Mouse (Mus musculus) MN1 (cell line): Measurements from ENCODE around the gene Azin2.
A peak's percentile ranks its signal among the peaks of the same experiment; 100 is the strongest.

Source experiments
- DNase-seq: peaks from one replicate; pipeline ENCODE4 v3.0.0-alpha.2; 2016; ENCODE audit warnings: low spot score

The Azin2 gene

GRCm38 (mm10) chr4:128896667-128897066 lies 65.6 kb downstream of the Azin2 start:
- DNase-seq, result no peak

GRCm38 (mm10) chr4:128895841-128896240 lies 66.4 kb downstream of the Azin2 start:
- DNase-seq, result no peak

GRCm38 (mm10) chr4:128894112-128894511 lies 68.1 kb downstream of the Azin2 start:
- DNase-seq, result no peak

GRCm38 (mm10) chr4:128892188-128892587 lies 70.1 kb downstream of the Azin2 start:
- DNase-seq, result no peak

- DNase-seq, result no peak
These were observed 70.5 kb downstream of the Azin2 start for GRCm38 (mm10) chr4:128891746-128892145.

- DNase-seq, result peak; percentile 51
These were observed 71.1 kb downstream of the Azin2 start for GRCm38 (mm10) chr4:128891157-128891556.

GRCm38 (mm10) chr4:128889752-128890630 lies 72.3 kb downstream of the Azin2 start:
- no peak for DNase-seq

GRCm38 (mm10) chr4:128888436-128888990 lies 73.7 kb downstream of the Azin2 start:
- DNase-seq, result no peak

- no peak for DNase-seq
These were observed 74.6 kb downstream of the Azin2 start for GRCm38 (mm10) chr4:128887641-128888091.

- no peak for DNase-seq
These were observed 75.2 kb downstream of the Azin2 start for GRCm38 (mm10) chr4:128887026-128887425.

GRCm38 (mm10) chr4:128886571-128886970 lies 75.7 kb downstream of the Azin2 start:
- no peak for DNase-seq

GRCm38 (mm10) chr4:128885540-128885939 lies 76.7 kb downstream of the Azin2 start:
- DNase-seq, result no peak

GRCm38 (mm10) chr4:128884711-128885095 lies 77.5 kb downstream of the Azin2 start:
- no peak for DNase-seq

- peak; percentile 79 for DNase-seq
These were observed 78.2 kb downstream of the Azin2 start for GRCm38 (mm10) chr4:128883801-128884710.

GRCm38 (mm10) chr4:128883379-128883781 lies 78.9 kb downstream of the Azin2 start, which contains the start of gene Trim62:
Trim62 (plus strand) TSS chr4:128883580.
- peak; percentile 92 for DNase-seq
